Mouse (Mus musculus) kidney, embryonic 16.5 days (tissue): ENCODE results near the gene Shisa6. TPM values are rescaled to one million over a fixed set of nuclear protein-coding genes. Genes with fewer than 3 reads are reported as not detected.
A peak's percentile ranks its signal among the peaks of the same experiment; 100 is the strongest.

Experiments used
- ATAC-seq: fragments of 200-750 bp; cut with Nextera tagmentation; 2 replicates; pipeline ENCODE4 v1.8.0; 2017; ENCODE audit warnings: moderate TSS enrichment; ENCODE audit not compliant: low FRiP score, low TSS enrichment
- H3K27ac ChIP-seq: fragments of 300-500 bp; sonication (generic); 2 replicates; pipeline ENCODE4 v1.5.1; 2014; ENCODE audit warnings: low read length
- H3K27me3 ChIP-seq: fragments of 300-500 bp; sonication (generic); 2 replicates; pipeline ENCODE4 v1.6.1; 2014; ENCODE audit warnings: low read length, control low read depth, mixed read lengths; ENCODE audit not compliant: insufficient read depth
- H3K36me3 ChIP-seq: fragments of 300-500 bp; sonication (generic); 2 replicates; pipeline ENCODE4 v1.6.1; 2014; ENCODE audit warnings: low read length, control low read depth, mixed read lengths; ENCODE audit not compliant: insufficient read depth
- H3K4me1 ChIP-seq: fragments of 300-500 bp; sonication (generic); 2 replicates; pipeline ENCODE4 v1.6.1; 2014; ENCODE audit warnings: low read length, control low read depth, mixed read lengths; ENCODE audit not compliant: insufficient read depth
- H3K4me2 ChIP-seq: fragments of 300-500 bp; sonication (generic); replicated peaks from 2 replicates; pipeline ENCODE4 v1.6.1; 2014; ENCODE audit warnings: low read depth, low read length
- H3K4me3 ChIP-seq: fragments of 300-500 bp; sonication (generic); 2 replicates; pipeline ENCODE4 v1.5.1; 2014; ENCODE audit warnings: mild to moderate bottlenecking, low read length
- H3K9ac ChIP-seq: fragments of 300-500 bp; sonication (generic); replicated peaks from 2 replicates; pipeline ENCODE4 v1.6.1; 2014; ENCODE audit warnings: low read length
- H3K9me3 ChIP-seq: fragments of 300-500 bp; sonication (generic); 2 replicates; pipeline ENCODE4 v1.6.1; 2016; ENCODE audit warnings: low read length, control low read depth
- WGBS: fragments of 180-500 bp; shearing (Covaris S2); extraction: QIAGEN DNeasy Blood & Tissue Kit; methylation state at CpG from one replicate; pipeline ENCODE4 v1.1.7; 2014; 5-methylcytosine and 5-hydroxymethylcytosine counted together
- polyA plus RNA-seq: library from polyadenylated mRNA; unstranded; fragments of >200 nt; fragmentation: Nextera tagmentation; extraction: Ambion mirVana; gene quantifications from 2 replicates; pipeline ENCODE4 v1.2.1, GENCODE M21; 2015

Gene Shisa6
- polyA plus RNA-seq, 1 experiment from 2014 or later = 0.26 TPM

DNA sequence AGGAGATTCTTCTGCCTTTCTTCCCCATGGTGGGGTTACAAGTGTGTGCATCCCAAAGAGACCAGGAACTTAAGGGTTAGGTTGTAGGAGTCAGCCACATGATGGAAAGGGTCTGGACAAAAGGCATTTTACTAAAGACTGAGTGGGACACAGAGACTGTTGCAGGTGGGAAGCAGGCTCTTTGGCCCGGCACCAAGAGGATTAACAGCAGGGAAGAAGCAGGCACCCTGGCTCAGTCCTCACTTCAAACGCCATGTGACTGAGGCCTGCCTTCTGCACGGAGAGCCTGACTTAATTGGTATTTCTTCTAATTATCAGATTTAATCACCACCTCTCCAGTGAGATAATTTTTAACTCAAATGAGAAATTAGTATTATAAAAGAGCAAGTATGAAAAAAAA is 258.7 kb downstream of the Shisa6 start:
- H3K36me3 ChIP-seq = no peaks in the 10 kb centered on the region
- 61% methylated on average over 3 of the region's 3 CpGs for WGBS
- H3K27ac ChIP-seq = no peak overlapping the region
- no peak overlapping the region for H3K4me3 ChIP-seq
- ATAC-seq = no peak
- no peaks in the 10 kb centered on the region for H3K27me3 ChIP-seq
- no peaks in the 10 kb centered on the region for H3K9me3 ChIP-seq
- H3K4me2 ChIP-seq = no peak overlapping the region
- no peaks in the 10 kb centered on the region for H3K4me1 ChIP-seq
- H3K9ac ChIP-seq = no peak overlapping the region

DNA sequence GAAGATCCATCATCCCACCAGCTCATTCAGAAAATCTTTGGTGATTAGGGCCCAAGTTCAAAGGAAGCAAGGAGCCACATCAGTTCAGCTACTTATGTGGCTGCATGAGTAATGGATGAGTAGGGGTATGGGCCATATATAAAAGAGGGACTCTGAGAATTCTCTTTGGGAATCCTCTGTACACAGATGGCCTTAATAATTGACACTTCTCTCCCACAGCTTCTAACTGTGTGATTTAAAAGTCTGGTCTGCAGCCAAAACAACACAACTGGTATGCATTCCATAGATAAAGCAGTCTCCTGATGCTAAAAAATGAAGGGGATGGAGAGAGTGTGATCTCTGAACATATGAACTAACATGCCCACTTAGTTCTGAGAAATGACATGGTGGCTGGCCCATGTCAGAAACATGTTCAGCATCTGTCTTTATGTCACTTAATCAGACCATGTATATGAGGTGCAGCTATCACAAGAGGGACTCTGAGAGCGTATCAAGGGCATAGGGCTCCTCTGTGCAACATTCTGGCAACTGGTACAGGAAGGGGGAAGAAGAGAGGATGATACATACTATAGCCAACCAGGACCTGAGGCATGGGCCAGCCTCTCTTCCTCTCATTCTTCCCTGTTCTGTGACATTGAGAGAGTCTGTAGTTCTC is 260.3 kb downstream of the Shisa6 start:
- Histone ChIP-seq H3K4me3 (no peak overlapping the region), H3K4me2 (no peak overlapping the region), H3K9ac (no peak overlapping the region), H3K36me3 (no peaks in the 10 kb centered on the region), H3K9me3 (no peaks in the 10 kb centered on the region), H3K4me1 (no peaks in the 10 kb centered on the region), H3K27me3 (no peaks in the 10 kb centered on the region), H3K27ac (no peak overlapping the region)
- WGBS = 81% methylated on average over 1 of the region's 1 CpGs
- ATAC-seq = no peak

- no peak for ATAC-seq
- WGBS = 72% methylated on average over 2 of the region's 2 CpGs
These were observed 265.6 kb downstream of the Shisa6 start for GRCm38 (mm10) chr11:66260205-66260604.

GRCm38 (mm10) chr11:66258851-66259250 is 266.9 kb downstream of the Shisa6 start:
- H3K27ac ChIP-seq = no peak overlapping the region
- H3K4me2 ChIP-seq = no peak overlapping the region
- H3K4me1 ChIP-seq = no peaks in the 10 kb centered on the region
- no peak for ATAC-seq
- no peak overlapping the region for H3K9ac ChIP-seq
- H3K27me3 ChIP-seq = no peaks in the 10 kb centered on the region
- 10% methylated on average over 3 of the region's 3 CpGs for WGBS
- H3K9me3 ChIP-seq = no peaks in the 10 kb centered on the region
- H3K4me3 ChIP-seq = no peak overlapping the region
- no peaks in the 10 kb centered on the region for H3K36me3 ChIP-seq

More at GRCm38 (mm10) chr11:66260205-66260604, 265.6 kb downstream of the Shisa6 start:
- no peaks in the 10 kb centered on the region for H3K36me3 ChIP-seq
- H3K9ac ChIP-seq = no peak overlapping the region
- H3K9me3 ChIP-seq = no peaks in the 10 kb centered on the region
- no peak overlapping the region for H3K27ac ChIP-seq
- no peaks in the 10 kb centered on the region for H3K4me1 ChIP-seq
- H3K4me3 ChIP-seq = no peak overlapping the region
- no peak overlapping the region for H3K4me2 ChIP-seq
- H3K27me3 ChIP-seq = no peaks in the 10 kb centered on the region

GRCm38 (mm10) chr11:66247115-66247514 is 278.6 kb downstream of the Shisa6 start:
- Histone ChIP-seq H3K4me2 (no peak overlapping the region), H3K9me3 (no peaks in the 10 kb centered on the region), H3K9ac (no peak overlapping the region), H3K27me3 (no peaks in the 10 kb centered on the region), H3K36me3 (no peaks in the 10 kb centered on the region), H3K4me3 (no peak overlapping the region), H3K27ac (no peak overlapping the region), H3K4me1 (no peaks in the 10 kb centered on the region)
- 87% methylated on average over 5 of the region's 5 CpGs for WGBS
- ATAC-seq = no peak

DNA sequence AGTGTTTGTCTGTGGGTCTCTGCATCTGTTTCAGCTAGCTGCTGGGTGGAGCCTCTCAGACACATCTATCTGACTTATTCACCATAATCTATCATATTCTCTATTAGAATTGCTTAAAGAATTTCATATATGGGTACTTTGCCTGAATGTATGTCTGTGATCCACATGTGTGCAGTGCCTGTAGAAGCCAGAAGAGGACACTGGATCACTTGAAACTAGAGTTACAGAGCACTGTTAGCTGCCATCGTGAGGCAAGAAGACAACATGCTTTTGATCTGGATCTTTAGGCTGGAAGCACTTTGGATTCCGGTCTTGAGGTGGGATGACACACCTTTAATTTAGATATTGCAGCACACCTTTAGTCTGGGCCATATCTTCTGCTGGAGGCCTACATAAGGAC is 289.2 kb downstream of the Shisa6 start:
- no peak for ATAC-seq
- 54% methylated on average over 2 of the region's 2 CpGs for WGBS

DNA sequence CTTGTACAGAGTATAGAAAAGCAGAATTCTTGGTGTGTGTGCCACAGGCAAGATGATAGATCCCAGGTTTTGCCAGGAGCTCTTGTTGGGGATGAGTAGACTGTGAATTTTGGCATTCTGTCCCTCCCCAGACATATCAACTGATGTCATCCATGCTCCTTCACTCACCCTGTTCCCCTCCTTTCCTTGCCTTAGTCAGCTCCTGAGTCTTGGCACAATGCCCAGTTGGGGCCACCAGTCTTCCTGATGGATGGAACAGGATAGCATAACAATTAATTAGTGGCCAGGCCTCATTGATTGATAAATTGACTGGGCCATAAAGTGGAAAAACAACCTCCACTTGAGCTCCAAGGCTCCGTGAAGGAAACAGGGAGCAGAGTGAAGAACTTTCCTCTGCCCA is 292.9 kb downstream of the Shisa6 start:
- Histone ChIP-seq H3K4me2 (no peak overlapping the region), H3K36me3 (no peaks in the 10 kb centered on the region), H3K27me3 (no peaks in the 10 kb centered on the region), H3K4me3 (no peak overlapping the region), H3K9me3 (no peaks in the 10 kb centered on the region), H3K9ac (no peak overlapping the region), H3K27ac (no peak overlapping the region), H3K4me1 (no peaks in the 10 kb centered on the region)
- no peak for ATAC-seq
- 4% methylated on average over 1 of the region's 1 CpGs for WGBS

More for the DNA sequence above, 289.2 kb downstream of the Shisa6 start:
- Histone ChIP-seq H3K9me3 (no peaks in the 10 kb centered on the region), H3K4me2 (no peak overlapping the region), H3K4me3 (no peak overlapping the region), H3K27ac (no peak overlapping the region), H3K36me3 (no peaks in the 10 kb centered on the region), H3K27me3 (no peaks in the 10 kb centered on the region), H3K9ac (no peak overlapping the region), H3K4me1 (no peaks in the 10 kb centered on the region)

DNA sequence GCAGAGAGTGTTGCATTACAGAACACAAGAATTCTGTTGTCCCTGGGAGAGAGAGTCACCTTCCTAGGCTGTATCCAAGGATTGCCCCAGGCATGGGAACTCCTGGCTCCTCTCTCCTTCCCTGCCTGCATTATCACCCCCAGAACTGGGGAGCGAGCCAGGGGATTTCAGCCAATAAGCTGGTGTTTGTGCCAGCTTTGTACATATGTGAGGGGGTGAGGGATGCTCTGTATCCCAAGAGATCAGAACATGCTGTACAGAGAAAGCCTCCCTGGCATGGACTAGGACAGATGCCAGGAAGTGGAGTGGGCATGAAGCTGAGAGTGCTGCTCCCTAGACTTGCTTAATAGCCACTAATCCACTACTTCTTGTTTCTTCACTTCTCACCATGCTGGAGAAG is 303.6 kb downstream of the Shisa6 start:
- WGBS = 70% methylated on average over 1 of the region's 1 CpGs
- H3K4me3 ChIP-seq = no peak overlapping the region

GRCm38 (mm10) chr11:66218469-66218868 is 307.3 kb downstream of the Shisa6 start:
- Histone ChIP-seq H3K9me3 (no peaks in the 10 kb centered on the region), H3K27ac (no peak overlapping the region), H3K4me3 (no peak overlapping the region), H3K4me1 (no peaks in the 10 kb centered on the region), H3K9ac (no peak overlapping the region), H3K36me3 (no peaks in the 10 kb centered on the region), H3K27me3 (no peaks in the 10 kb centered on the region), H3K4me2 (no peak overlapping the region)
- no peak for ATAC-seq
- WGBS = 68% methylated on average over 3 of the region's 3 CpGs

More for the DNA sequence above, 303.6 kb downstream of the Shisa6 start:
- ATAC-seq = no peak
- H3K9ac ChIP-seq = no peak overlapping the region
- no peak overlapping the region for H3K27ac ChIP-seq
- H3K9me3 ChIP-seq = no peaks in the 10 kb centered on the region
- H3K4me1 ChIP-seq = no peaks in the 10 kb centered on the region
- H3K27me3 ChIP-seq = no peaks in the 10 kb centered on the region
- no peaks in the 10 kb centered on the region for H3K36me3 ChIP-seq
- H3K4me2 ChIP-seq = no peak overlapping the region

GRCm38 (mm10) chr11:66188627-66189287 is 337.0 kb downstream of the Shisa6 start:
- Histone ChIP-seq H3K4me2 (no peak overlapping the region), H3K4me1 (no peaks in the 10 kb centered on the region), H3K9me3 (no peaks in the 10 kb centered on the region), H3K9ac (no peak overlapping the region), H3K4me3 (no peak overlapping the region), H3K27me3 (no peaks in the 10 kb centered on the region), H3K27ac (no peak overlapping the region), H3K36me3 (no peaks in the 10 kb centered on the region)
- WGBS = 73% methylated on average over 3 of the region's 3 CpGs
- ATAC-seq = peak; percentile 67
